Mouse (Mus musculus) cortical plate, adult 2 months (tissue): ENCODE measurements around the gene Gm10715. TPM values are rescaled to one million over a fixed set of nuclear protein-coding genes. Genes with fewer than 3 reads are reported as not detected.
"Not testable (repeated sequence)": the region's sequence is repeated elsewhere in the genome, so short reads cannot be mapped to it uniquely, and the experiment has no call there.

Experiments
- H3K27ac ChIP-seq: fragments of 200-500 bp; 2 replicates; pipeline ENCODE4 v1.5.1; 2012; ENCODE audit warnings: low read length, control low read depth, inconsistent platforms; ENCODE audit not compliant: insufficient read depth
- H3K4me1 ChIP-seq: fragments of 200-500 bp; 2 replicates; pipeline ENCODE4 v1.6.1; 2011; ENCODE audit warnings: low read length; ENCODE audit not compliant: control insufficient read depth, insufficient read depth
- H3K4me3 ChIP-seq: fragments of 200-500 bp; 2 replicates; pipeline ENCODE4 v1.5.1; 2011; ENCODE audit warnings: mild to moderate bottlenecking, low read length, control low read depth; ENCODE audit not compliant: insufficient read depth
- polyA plus RNA-seq: library from polyadenylated mRNA; depleted of rRNA; stranded (reverse); fragments of >200 nt; gene quantifications from 2 replicates; pipeline ENCODE4 v1.2.3, GENCODE M21; 2012

Gm10715 gene
- polyA plus RNA-seq, 1 experiment: not detected

- not testable (repeated sequence) for H3K4me1 ChIP-seq, H3K27ac ChIP-seq, H3K4me3 ChIP-seq
These were observed 16.6 kb upstream of the Gm10715 start for GRCm38 (mm10) chr9:3019835-3020727.

GRCm38 (mm10) chr9:3022316-3023008, 14.2 kb upstream of the Gm10715 start:
- H3K4me1 ChIP-seq, H3K4me3 ChIP-seq, H3K27ac ChIP-seq: not testable (repeated sequence)

GRCm38 (mm10) chr9:3023312-3023984, 13.2 kb upstream of the Gm10715 start, which contains the start of gene Gm10718:
TSS of gene Gm10718 (plus strand) at chr9:3023547.
- not testable (repeated sequence) for H3K4me3 ChIP-seq, H3K4me1 ChIP-seq, H3K27ac ChIP-seq

DNA sequence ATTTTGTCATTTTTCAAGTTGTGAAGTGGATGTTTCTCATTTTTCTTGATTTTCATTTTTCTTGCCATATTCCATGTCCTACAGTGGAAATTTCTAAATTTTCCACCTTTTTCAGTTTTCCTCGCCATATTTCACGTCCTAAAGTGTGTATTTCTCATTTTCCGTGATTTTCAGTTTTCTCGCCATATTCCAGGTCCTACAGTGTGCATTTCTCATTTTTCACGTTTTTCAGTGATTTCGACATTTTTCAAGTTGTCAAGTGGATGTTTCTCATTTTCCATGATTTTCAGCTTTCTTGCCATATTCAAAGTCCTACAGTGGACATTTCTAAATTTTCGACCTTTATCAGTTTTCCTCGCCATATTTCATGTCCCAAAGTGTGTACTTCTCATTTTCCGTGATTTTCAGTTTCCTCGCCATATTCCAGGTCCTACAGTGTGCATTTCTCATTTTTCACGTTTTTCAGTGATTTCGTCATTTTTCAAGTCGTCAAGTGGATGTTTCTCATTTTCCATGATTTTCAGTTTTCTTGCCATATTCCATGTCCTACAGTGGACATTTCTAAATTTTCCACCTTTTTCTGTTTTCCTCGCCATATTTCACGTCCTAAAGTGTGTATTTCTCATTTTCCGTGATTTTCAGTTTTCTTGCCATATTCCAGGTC, 12.6 kb upstream of the Gm10715 start:
- H3K4me3 ChIP-seq, H3K27ac ChIP-seq, H3K4me1 ChIP-seq: not testable (repeated sequence)

- H3K4me1 ChIP-seq, H3K27ac ChIP-seq, H3K4me3 ChIP-seq: not testable (repeated sequence)
These were observed 11.7 kb upstream of the Gm10715 start, which contains the start of gene Gm10717 for GRCm38 (mm10) chr9:3024912-3025467. TSS of gene Gm10717 (plus strand) at chr9:3025417.

DNA sequence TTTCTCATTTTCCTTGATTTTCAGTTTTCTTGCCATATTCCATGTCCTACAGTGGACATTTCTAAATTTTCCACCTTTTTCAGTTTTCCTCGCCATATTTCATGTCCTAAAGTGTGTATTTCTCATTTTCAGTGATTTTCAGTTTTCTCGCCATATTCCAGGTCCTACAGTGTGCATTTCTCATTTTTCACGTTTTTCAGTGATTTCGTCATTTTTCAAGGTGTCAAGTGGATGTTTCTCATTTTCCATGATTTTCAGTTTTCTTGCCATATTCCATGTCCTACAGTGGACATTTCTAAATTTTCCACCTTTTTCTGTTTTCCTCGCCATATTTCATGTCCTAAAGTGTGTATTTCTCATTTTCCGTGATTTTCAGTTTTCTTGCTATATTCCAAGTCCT, 11.0 kb upstream of the Gm10715 start:
- not testable (repeated sequence) for H3K27ac ChIP-seq, H3K4me3 ChIP-seq, H3K4me1 ChIP-seq

DNA sequence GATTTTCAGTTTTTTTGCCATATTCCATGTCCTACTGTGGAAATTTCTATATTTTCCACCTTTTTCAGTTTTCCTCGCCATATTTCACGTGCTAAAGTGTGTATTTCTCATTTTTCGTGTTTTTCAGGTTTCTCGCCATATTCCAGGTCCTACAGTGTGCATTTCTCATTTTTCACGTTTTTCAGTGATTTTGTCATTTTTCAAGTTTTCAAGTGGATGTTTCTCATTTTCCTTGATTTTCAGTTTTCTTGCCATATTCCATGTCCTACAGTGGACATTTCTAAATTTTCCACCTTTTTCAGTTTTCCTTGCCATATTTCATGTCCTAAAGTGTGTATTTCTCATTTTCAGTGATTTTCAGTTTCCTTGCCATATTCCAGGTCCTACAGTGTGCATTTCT, 10.5 kb upstream of the Gm10715 start:
- H3K4me1 ChIP-seq, H3K4me3 ChIP-seq, H3K27ac ChIP-seq: not testable (repeated sequence)

DNA sequence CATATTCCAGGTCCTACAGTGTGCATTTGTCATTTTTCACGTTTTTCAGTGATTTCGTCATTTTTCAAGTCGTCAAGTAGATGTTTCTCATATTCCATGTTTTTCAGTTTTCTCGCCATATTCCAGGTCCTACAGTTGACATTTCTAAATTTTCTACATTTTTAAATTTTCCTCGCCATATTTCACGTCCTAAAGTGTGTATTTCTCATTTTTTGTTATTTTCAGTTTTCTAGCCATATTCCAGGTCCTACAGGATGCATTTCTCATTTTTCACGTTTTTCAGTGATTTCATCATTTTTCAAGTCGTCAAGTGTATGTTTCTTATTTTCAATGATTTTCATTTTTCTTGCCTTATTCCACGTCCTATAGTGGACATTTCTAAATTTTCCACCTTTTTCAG, 9.9 kb upstream of the Gm10715 start:
- H3K27ac ChIP-seq, H3K4me1 ChIP-seq, H3K4me3 ChIP-seq: not testable (repeated sequence)

DNA sequence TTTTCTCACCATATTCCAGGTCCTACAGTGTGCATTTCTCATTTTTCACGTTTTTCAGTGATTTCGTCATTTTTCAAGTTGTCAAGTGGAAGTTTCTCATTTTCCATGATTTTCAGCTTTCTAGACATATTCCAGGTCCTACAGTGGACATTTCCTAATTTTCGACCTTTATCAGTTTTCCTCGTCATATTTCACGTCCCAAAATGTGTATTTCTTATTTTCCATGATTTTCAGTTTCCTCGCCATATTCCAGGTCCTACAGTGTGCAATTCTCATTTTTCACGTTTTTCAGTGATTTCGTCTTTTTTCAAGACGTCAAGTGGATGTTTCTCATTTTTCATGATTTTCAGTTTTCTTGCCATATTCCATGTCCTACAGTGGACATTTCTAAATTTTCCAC, 9.5 kb upstream of the Gm10715 start:
- H3K27ac ChIP-seq, H3K4me3 ChIP-seq, H3K4me1 ChIP-seq: not testable (repeated sequence)

DNA sequence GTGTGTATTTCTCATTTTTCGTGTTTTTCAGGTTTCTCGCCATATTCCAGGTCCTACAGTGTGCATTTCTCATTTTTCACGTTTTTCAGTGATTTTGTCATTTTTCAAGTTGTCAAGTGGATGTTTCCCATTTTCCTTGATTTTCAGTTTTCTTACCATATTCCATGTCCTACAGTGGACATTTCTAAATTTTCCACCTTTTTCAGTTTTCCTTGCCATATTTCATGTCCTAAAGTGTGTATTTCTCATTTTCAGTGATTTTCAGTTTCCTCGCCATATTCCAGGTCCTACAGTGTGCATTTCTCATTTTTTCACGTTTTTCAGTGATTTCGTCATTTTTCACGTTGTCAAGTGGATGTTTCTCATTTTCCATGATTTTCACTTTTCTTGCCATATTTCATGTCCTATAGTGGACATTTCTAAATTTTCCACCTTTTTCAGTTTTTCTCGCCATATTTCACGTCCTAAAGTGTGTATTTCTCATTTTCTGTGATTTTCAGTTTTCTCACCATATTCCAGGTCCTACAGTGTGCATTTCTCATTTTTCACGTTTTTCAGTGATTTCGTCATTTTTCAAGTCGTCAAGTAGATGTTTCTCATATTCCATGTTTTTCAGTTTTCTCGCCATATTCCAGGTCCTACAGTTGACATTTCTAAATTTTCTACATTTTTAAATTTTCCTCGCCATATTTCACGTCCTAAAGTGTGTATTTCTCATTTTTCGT, 7.2 kb upstream of the Gm10715 start:
- H3K4me3 ChIP-seq, H3K27ac ChIP-seq, H3K4me1 ChIP-seq: not testable (repeated sequence)

DNA sequence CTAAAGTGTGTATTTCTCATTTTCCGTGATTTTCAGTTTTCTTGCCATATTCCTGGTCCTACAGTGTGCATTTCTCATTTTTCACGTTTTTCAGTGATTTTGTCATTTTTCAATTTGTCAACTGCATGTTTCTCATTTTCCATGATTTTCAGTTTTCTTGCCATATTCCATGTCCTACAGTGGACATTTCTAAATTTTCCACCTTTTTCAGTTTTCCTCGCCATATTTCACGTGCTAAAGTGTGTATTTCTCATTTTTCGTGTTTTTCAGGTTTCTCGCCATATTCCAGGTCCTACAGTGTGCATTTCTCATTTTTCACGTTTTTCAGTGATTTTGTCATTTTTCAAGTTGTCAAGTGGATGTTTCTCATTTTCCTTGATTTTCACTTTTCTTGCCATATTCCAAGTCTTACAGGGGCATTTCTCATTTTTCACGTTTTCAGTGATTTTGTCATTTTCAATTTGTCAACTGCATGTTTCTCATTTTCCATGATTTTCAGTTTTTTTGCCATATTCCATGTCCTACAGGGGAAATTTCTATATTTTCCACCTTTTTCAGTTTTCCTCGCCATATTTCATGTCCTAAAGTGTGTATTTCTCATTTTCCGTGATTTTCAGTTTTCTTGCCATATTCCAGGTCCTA, 5.9 kb upstream of the Gm10715 start:
- H3K4me3 ChIP-seq, H3K4me1 ChIP-seq, H3K27ac ChIP-seq: not testable (repeated sequence)

- H3K4me3 ChIP-seq, H3K27ac ChIP-seq, H3K4me1 ChIP-seq: not testable (repeated sequence)
These were observed 2.4 kb upstream of the Gm10715 start, which contains the start of gene Gm17535 for GRCm38 (mm10) chr9:3034299-3034698. TSS of gene Gm17535 (plus strand) at chr9:3034599.

DNA sequence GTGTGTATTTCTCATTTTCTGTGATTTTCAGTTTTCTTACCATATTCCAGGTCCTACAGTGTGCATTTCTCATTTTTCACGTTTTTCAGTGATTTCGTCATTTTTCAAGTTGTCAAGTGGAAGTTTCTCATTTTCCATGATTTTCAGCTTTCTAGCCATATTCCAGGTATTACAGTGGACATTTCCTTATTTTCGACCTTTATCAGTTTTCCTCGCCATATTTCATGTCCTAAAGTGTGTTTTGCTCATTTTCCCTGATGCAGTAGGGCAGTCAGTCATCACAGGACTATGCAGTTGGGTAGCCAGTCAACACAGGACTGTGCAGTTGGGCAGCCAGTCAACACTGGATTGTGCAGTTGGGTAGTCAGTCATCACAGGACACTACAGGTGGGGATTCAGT, 1.5 kb downstream of the Gm10715 start:
- H3K27ac ChIP-seq, H3K4me3 ChIP-seq, H3K4me1 ChIP-seq: not testable (repeated sequence)
